Mouse (Mus musculus) embryo, embryonic 9.5 days (tissue): ENCODE measurements around the gene Lsm7.
A peak's percentile ranks its signal among the peaks of the same experiment; 100 is the strongest.
"Not testable (repeated sequence)": the region's sequence is repeated elsewhere in the genome, so short reads cannot be mapped to it uniquely, and the experiment has no call there.

ENCODE experiments used
- DNase-seq: peaks from one replicate; pipeline ENCODE4 v3.0.0-alpha.2; 2017; ENCODE audit errors: extremely low spot score

Lsm7 gene

DNA sequence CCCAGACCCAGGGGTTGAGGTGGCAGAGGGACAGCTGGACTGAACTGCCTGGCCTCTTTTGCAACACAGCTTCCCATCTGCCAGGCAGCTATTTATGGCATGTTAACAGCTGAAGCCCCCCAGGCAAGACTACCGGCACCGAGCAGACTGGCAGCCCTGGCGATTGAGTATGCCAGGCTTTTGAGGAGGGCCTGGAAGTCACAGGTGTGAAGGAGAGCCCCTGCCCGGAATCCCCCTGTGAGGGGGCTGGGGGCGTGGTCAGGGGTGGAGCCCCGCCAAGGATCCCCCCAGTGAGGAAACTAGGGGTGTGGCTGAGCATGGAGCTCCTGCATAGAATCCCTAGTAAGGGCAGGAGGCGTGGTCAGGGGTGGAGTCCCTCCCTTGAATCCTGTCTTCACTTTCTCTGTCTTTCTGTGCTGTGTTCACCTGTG, 18.0 kb downstream of the Lsm7 start:
- no peak for DNase-seq

DNA sequence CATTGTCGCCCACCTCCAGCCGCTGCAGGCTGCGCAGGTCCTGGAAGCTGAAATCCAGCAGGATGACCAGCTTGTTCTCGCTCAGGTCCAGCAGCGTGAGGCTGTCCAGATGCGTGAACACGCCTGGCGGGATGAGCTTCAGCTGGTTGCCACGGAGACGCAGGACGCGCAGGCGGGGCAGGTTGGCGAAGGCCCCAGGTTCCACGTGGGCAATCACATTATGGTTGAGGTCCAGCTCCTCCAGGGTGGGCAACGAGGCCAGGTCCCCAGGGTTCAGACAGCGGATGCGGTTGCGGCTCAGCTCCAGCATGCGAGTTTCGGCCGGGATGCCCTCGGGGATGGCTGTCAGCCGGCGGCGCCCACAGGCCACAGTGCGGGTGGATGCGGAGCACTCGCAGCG, 19.4 kb downstream of the Lsm7 start:
- no peak for DNase-seq

DNA sequence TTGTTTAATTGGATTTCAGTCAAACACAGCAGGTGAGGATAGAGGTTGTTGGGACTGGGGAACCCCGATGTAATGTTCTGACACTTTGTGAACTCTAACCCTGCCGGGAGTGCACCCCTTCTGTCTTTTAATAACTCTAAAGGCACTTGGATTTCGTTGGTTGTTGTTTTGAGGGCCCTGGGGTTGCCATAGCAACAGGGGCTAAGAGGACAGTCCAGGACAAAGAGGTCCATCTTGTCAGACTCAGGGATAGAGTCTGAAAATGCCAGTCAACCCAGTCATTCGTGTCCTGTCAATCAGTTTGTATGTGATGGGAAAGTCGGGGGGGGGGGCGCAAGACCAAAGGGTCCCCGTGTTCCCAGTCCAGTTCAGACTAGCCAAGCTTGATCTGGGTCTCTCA, 22.2 kb downstream of the Lsm7 start:
- no peak for DNase-seq

DNA sequence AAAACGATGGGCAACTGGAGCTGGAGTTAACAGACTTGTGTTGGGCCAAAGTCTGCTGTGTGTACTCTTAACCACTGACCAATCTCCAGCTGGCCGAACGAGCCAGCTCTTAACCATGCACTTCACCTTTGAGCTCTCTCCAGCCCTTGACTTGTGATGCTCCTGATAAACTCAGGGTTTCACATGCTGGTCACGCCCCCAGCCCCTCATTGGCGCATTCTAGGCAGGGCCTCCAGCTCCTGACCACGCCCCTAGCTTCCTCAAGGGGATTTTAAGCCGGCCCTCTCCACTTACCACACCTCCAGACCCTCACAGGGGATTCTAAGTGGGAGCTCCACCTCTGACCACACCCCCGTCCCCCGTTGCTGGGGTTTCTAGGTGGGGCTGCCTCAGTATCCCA, 23.9 kb downstream of the Lsm7 start:
- peak; percentile 79 for DNase-seq

DNA sequence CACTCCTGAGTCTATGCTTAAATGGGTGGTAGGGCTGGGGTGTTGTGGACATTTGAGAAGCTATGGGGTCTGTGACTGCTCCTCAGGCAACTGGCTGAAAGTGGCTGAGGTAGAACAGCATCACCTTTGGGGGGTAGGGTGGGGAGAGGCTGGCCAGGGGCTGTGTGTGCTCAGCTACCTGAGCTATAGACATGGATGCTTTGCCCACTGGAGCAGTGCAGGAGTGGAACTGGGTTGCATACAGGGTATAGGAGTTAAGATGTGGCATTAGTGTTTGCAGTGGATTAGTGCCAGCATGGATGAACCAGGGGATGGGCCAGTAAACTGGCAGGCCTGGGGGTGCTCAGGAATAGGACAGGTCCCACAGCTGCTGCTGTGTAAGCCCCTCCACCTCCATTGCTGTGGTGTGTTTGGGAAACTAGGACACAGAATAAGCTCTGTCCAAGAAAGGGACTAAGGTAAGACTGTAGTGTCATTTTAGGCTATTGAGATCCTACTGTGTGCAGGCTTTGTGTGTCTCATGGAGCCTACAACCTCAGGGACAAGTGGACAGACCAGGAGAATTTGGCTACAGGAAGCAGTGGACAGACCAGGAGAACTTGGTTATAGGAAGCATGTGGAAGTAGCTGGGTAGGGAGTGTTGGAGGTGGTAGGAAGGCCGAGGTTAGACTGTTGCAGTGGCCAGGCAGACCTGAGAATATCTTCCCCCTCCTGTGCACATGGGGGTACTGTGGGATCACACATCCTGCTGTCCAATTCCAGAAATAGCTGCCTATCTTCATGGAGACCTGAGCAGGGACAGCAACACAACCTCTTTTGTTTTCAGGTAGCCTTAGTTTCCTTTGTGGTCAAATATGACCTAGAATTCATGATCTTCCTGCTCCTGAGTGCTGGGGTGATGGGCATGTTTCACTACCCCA, 25.4 kb downstream of the Lsm7 start:
- no peak for DNase-seq

DNA sequence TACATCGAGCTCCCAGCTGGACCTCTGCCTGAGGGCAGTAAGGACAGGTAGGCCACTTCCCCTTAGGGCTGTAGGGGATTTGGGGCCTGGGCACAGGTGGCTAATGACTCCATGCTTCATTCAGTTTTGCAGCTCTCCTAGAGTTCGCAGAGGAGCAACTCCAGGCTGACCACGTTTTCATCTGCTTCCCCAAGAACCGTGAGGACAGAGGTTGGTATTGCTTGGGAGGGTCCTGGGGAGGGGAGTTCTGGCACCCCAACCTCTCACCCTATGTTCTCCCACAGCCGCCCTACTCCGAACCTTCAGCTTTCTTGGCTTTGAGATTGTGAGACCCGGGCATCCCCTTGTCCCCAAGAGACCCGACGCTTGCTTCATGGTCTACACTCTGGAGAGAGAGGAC, 26.4 kb downstream of the Lsm7 start:
- DNase-seq, result not testable (repeated sequence)

DNA sequence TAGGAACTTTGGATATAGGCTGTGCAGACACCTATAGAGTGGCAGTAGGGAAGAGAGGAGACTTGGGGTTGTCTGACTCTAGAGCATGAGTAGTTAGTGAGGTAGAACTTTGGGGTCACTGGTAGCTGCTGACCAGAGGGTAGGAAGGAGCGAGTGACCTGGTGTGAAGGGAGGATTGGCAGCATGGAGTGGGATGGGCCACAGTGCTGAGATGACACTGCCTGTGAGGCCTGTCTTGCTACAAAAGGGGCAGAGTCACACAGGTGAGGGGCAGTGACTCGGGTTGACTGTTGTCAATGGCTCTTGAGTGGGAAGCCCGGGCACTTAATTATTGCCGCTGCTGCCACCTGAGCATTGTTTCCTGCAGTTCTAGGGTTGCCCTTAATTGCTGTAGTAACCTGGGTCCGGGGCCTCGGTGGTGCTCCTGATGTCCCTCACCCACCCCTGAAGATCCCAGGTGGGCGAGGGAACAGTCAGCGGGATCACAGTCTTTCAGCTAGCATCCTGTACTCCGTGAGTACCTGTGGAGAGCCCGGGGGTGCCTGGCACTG, 27.1 kb downstream of the Lsm7 start:
- no peak for DNase-seq

DNA sequence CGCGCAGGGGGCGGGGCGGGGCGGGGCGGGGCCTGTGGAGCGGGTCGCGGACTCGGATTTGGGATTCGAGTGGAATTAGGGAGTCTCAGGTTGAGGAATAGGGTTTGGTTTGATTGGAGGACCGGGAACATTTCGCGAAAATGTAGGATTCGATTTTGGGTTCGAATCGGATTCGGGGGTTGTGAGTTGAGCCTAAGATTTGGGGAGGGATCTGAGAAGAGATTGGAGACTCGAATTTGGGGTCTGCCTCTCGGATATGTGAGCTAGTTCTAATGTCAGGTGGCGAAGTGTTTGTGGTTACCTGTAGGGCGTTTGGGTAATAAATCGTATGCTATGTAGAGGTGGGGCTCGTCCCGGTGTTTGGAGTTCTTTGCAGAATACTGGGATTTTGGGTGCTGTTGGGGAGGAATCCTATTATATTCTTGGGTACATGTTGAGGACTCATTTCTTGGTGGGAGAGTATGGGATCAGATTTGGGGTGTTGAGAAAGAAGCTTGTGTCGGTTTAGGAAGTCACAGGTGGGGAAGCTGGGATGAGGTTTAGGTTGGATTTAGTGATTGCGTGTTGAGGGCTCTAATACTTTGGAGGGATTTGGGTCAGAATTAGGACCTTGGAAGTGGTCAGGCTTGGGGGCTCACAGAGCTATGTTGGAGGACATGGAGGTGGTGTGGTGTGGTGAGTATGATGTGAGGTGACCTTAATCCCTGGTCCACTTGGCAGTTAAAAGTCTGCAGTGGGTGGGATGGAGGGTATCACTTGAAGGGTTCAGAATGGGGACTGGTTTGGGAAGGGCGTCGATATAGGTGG, 27.7 kb downstream of the Lsm7 start:
- DNase-seq, result no peak

DNA sequence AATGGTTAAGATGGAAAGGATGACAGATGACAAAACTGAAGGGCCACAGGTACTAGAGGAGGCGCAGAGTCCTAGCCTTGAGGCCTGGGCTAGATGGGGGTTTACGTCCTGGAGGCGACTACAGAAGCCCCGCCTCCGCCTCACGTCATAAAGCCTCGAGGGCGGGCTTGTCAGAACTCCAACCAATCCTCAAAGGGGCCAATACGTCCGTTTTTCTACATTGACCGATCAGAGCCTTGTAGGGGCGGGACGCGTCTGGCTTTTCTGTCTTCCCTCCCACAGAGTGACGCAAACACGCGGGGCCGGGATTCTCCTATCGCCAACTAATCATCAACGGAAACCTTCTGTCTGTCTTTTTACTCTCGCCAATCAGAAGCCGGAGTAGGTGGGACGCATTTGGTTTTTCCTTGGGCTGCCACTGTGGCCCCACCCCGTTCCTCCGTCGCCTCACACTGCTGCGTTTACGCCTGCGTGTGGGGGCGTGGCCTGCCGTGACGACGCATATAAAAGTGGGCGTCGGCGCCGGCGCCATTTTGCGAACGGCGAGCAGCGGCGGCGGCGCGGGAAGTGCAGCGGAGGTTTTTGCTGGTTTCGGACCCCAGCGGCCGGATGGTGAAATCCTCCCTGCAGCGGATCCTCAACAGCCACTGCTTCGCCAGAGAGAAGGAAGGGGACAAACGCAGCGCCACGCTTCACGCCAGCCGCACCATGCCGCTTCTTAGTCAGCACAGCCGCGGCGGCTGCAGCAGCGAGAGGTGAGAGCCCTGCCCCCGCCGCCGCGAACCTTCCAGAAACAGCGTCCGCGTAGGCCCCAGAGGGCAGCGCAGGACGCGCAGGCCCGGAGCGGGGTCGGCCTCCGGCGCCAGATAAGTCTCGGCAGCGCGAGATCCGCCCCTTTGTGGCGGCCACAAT, 28.6 kb downstream of the Lsm7 start, which contains the start of gene Oaz1:
Gene Oaz1 (plus strand): TSS at position 506 of the 912 bp plus-strand sequence.
- DNase-seq, result peak; percentile 97

DNA sequence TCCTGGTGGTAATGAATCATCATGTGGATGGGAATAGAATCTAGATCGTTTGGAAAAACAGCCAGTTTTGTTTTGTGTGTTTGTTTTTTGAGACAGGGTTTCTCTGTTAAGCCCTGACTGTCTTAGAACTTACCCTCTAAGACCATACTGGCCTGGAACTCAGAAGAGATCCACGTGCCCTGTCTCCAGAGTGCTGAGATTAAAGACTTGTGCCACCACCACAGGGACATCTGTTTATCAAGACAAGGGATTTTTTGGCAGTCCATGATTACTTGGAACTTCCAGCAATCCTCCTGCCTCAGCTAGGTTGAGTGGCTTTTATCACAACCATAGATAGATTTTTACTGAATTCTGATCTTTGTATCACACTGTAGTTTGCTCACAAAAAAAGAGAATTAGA, 30.2 kb downstream of the Lsm7 start:
- no peak for DNase-seq

DNA sequence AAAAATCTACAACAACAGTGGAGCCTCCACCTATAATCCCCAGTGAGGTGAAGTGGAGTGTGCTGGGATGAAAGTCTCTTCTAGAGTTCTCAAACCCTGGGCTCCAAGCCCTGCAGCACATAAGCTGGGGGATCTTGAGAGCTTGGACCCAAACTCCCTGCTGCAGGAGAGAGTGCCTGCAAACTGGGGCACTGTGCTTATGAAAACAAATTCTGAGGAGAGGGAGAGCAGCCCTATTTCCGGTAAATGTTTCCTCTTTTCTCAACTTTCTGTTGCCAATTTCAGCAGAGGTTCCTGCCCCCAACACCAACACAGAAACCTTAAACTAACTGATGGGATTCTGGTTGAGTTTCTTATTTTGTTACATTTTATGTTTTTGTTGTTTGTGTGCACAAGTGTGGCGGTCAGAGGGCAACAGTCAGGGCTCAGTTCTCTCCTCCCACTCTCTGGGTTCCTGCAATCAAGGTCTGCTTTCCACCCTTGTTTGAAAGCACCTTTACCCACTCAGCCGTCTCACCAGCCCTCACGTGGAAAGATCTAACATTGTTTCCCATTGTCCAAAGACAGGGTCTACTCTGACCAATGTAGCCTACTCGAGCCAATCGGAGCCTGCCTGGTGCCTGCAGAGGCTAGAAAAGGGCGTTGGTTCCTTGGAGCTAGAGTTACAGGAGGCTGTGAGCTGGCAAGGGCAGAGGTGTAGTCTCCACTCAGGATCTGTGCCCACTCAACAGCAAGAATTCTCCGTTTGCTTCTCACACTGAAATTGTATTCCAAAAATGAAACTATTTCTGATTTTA, 31.0 kb downstream of the Lsm7 start:
- no peak for DNase-seq

DNA sequence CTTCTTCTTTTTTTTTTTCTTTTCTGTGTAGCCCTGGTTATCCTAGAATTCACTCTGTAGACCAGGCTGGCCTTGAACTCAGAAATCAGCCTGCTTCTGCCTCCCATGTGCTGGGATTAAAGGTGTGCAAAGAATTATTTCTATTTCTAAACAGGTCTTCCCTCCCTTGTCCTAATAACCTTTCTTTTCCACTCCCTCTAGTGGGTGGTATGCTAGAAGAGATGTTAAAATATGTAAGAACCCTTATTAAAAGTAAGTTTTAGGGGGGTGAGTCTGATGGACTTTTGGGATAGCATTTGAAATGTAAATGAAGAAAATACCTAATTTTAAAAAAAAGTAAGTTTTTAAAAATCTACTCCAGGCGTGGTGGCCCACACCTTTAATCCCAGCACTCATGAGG, 31.7 kb downstream of the Lsm7 start:
- no peak for DNase-seq

DNA sequence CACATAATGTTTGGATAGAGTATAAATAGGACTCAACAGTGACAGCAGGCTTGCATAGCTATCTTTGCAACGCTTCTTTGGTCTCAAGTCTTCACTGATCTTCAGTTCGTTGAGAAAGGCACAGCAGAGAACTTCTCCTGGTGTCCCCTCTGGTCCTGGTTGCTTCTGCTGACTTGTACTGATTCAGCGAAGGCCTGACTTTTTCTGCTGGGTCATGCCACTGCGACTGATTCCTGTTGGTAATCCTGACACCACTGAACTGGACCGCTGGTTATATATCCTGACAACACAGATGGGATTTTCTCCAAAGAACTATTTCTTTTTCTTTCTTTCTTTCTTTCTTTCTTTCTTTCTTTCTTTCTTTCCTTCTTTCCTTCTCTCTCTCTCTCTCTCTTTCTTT, 32.5 kb downstream of the Lsm7 start:
- DNase-seq, result no peak

DNA sequence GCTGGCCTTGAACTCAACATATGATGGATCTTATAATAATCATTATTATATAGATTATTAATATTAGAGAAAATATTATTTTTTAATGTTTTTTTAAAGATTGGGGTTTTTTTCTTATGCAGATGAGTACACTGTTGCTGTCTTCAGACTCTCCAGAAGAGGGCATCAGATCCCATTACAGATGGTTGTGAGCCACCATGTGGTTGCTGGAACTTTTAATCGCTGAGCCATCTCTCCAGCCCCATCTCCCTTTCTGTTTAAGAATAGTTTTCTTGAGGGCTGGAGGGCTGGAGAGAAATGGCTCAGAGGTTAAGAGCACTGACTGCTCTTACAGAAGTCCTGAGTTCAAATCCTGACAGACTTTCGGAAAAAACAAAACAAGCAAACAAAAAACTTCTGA, 33.0 kb downstream of the Lsm7 start:
- DNase-seq, result no peak

DNA sequence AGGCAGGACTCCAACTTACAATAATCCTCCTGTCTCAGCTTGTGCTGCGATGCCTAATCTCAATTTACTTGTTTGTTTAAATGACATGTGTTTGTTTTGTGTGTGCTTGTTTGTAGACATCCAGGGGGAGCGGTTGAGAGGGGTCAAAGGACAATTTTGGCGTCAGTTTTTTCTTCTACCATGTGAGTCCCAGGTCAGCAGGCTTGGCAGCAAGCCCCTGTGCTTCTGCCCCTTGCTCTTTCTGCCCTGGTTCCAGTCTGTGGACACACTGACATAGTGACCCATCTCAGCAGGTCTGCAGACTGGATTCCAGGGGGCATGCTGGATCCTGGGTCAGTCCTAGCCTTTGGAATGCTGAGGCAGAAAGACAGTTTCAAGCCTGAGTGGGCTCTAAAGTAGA, 35.6 kb downstream of the Lsm7 start:
- DNase-seq, result no peak

DNA sequence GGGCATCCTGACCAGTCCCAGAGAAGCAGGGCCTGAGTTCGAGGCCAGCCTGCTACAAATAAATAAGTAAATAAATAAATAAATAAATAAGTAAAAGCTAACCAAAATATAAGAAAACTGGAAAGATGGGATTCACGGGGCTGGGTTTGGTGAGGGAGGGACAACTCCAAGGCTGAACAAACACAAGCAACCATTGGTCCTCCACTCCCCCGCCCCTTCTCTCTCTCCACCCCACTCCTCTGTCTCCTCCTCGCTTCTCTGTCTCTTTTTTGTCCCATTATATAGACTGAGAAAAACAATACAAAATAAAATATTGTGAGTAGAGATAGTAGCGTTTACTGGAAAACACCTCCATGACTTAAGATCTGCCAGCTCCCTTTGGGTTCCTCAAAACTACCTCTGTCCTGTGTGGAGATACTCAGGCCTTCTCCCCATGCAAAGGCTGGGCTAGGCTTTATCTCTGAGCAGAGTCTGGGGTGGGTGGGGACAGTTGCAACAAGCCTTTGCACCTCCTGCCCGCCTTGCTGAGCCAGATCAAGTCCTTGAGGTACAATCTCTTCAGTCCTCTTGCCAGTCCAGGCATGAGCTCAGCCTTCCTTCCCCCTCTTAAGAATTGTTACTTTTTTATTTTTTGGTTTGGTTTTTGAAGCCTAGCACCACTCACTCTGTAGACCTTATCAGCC, 36.3 kb downstream of the Lsm7 start:
- DNase-seq, result no peak

DNA sequence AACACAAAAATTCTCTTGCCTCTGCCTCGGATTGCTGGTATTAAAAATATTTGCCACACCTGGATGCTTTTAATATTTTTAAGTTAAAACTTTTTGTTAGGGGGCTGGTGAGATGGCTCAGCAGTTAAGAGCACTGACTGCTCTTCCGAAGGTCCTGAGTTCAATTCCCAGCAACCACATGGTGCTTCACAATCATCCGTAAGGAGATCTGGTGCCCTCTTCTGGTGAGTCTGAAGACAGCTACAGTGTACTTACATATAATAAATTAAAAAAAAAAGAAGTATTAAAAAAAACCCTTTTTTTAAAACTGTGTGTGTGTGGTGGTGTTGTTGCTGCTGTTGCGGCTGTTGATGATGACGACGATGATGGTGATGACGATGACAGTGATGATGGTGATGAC, 37.1 kb downstream of the Lsm7 start:
- not testable (repeated sequence) for DNase-seq

DNA sequence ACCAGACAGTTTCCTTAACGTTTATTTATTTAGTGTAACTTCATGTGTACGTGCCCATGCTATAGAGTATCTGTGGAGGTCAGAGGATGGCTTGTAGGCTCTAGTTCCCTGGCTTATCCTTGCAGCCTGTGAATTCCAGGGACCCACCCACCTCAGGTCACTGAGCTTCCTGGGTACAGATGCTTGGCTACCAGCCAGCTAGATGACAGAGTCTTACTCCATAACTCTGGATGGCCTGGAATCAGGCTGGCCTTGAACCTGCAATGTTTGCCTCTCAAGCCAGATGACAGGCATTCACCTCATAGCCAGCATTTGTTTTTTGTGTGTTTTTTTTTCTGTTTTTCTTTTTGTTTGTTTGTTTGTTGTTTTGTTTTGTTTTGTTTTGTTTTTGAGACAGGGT, 37.8 kb downstream of the Lsm7 start:
- no peak for DNase-seq

DNA sequence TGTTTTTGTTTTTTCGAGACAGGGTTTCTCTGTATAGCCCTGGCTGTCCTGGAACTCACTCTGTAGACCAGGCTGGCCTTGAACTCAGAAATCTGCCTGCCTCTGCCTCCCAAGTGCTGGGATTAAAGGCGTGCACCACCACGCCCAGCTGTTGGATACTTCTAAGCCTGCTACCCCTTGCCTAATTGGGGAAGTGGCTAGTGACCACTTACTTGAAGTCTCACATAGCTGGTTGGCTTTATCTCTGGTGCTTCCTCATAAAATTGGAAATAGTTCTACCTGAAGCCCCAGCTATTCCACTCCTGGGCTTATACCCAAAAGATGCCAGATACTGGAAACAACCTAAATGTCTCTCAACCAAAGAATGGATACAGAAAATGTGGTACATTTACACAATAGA, 38.7 kb downstream of the Lsm7 start:
- DNase-seq, result not testable (repeated sequence)

DNA sequence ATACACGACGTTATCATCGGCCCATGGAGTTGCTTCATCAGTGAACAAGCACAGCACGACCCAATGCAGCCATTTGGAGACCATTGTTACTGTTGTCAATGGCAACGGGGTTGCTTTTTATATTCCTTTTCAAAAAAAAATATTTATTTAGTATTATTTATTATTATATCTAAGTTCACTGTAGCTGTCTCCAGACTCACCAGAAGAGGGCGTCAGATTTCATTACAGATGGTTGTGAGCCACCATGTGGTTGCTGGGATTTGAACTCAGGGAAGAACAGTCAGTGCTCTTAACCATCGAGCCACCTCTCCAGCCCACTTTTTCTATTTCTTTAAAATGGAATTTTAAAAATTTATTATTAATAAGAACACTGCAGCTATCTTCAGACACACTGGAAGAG, 40.2 kb downstream of the Lsm7 start:
- no peak for DNase-seq
